Mouse (Mus musculus): ENCODE data around the gene Cntfr.

DNA sequence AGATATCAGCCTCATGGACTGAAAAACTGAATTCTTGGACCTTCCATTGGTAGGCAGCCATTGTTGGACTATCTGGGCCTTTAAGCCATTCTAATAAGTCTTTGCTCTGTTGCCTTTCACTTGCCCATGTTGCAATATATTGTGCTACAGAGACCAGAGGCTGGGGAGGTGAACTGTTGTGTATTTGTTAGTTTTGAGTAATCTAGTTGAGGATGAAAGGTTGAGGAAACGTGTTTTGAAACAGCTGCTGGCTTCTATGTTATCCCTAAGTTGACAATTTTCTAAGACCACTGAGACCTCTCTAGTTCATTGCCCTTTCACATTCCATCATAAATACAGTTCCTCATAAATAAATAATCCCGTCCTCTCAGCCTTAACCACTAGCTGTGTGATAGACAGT lies 47.2 kb upstream of the Cntfr start:
- TF ChIP-seq CTCF (IDR thresholded peaks at IDR 0.05; ENCODE audit: control insufficient read depth, insufficient read depth, insufficient replicate concordance, low read depth, low read length) (no peak), POLR2A (IDR thresholded peaks at IDR 0.05; ENCODE audit: control insufficient read depth, low read depth, low read length) (no peak)
